Mouse (Mus musculus): Measurements from ENCODE around the gene Fgf14.
A peak's percentile ranks its signal among the peaks of the same experiment; 100 is the strongest.
"Not testable (repeated sequence)": the region's sequence is repeated elsewhere in the genome, so short reads cannot be mapped to it uniquely, and the experiment has no call there.

The Fgf14 gene

GRCm38 (mm10) chr14:124676506-124677177 is at the start of gene Fgf14:
TSS of gene Fgf14 (minus strand) at chr14:124677127.
- DNase-seq (ENCODE audit: low spot score in 2 of 2): no peak

- peak; percentile 89 to 93 for DNase-seq (ENCODE audit: low spot score in 2 of 2)
These were observed 452 bp upstream of the Fgf14 start for GRCm38 (mm10) chr14:124677379-124677778.

GRCm38 (mm10) chr14:124675654-124676505 is 1.0 kb downstream of the Fgf14 start:
- peak; percentile 61 to 64 for DNase-seq (ENCODE audit: low spot score in 2 of 2)

GRCm38 (mm10) chr14:124675142-124675653 is 1.7 kb downstream of the Fgf14 start:
- peak; percentile 42 to 49 for DNase-seq (ENCODE audit: low spot score in 2 of 2)

- peak; percentile 31 to 47 for DNase-seq (ENCODE audit: low spot score in 2 of 2)
These were observed 2.3 kb downstream of the Fgf14 start for GRCm38 (mm10) chr14:124674536-124675141.

- DNase-seq (ENCODE audit: low spot score in 2 of 2): peak; percentile 78 to 81
These were observed 7.2 kb downstream of the Fgf14 start for GRCm38 (mm10) chr14:124669739-124670138.

- no peak for DNase-seq (ENCODE audit: low spot score in 2 of 2)
These were observed 34.1 kb downstream of the Fgf14 start for GRCm38 (mm10) chr14:124642822-124643221.

GRCm38 (mm10) chr14:124634881-124635280 is 42.0 kb downstream of the Fgf14 start:
- DNase-seq (ENCODE audit: low spot score in 2 of 2): peak; percentile 36 to 38

GRCm38 (mm10) chr14:124613473-124613872 is 63.5 kb downstream of the Fgf14 start:
- DNase-seq (ENCODE audit: low spot score in 2 of 2): no peak

DNA sequence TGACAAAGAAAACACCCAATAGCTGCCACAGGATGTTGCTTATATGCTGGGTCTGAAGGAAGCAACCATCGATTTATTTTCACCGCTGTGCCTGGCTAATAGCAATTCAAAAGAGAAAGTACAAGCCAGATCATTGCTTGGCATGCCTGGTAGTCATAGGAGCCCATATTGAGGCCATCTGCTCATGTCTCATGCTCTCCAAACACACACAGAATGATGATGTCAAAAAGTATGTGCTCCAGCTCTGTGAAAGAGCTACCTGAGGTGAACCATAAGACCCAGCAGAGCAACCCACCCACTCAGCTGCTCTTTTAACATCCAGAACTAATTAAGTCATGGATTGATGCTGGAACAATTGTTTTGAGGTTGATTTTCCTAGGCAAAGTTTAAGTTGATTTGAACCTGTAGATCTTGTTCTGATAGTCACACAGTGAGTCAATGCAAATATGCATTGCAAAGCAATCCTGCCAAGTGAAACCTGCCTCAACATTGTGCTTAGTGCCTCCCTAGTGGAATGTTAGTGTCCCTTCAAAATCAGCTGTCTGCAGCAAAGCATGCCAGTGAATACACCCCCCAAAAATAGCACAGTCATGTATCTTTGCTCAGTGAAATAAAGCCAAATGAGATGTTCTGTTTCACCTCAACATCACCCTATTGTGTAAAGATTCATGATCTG is 70.8 kb downstream of the Fgf14 start:
- peak in 1 of 2 experiments; percentile 46 for DNase-seq (ENCODE audit: low spot score in 2 of 2)

DNA sequence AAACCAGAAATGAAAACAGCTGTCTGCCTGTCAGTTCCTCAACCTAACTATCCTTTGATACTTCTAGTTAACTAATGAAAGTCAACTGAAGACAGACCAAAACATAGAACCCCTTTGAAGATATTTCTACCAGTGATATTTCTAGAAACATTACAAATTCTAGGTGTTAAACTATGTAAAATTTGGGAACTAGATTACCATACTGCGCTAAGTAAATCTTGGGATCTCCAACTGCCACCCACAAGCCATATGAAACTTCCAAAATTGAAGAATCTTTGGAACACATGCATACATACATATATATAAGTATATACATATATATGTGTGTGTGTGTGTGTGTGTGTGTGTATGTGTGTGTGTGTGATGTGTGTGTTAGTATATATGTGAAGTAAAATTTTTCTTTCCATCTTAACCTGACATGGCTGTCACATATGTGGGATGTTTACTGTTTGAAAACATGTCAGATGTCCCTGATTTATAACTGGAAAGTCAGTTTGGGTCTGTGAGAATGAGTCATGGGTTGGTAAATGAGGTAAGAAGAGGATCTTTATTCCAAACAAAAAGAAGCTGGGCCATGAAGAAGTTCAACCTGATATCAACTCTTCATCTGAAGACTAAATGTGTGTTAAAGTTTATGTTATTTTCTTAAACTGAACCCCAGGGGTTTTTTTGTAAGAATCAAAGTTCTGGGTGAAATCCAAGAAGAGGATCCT is 71.7 kb downstream of the Fgf14 start:
- DNase-seq (ENCODE audit: low spot score in 2 of 2): no peak

DNA sequence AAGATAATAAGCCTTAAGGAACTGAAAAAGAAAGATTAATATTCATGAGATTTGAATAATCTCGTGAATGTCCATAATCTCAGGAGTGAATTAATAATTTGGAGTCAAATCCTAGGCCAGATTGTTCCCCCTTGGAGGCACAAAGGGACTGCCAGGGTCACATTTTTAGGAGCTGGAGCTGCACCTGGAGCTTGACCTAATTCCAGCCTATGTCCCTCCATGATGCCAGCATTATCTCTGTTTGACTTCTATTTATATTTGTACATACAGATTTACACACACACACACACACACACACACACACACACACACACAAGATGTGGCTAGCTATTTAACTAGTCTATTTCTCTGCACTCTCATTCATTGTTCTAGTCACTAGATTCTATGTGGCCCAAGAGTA is 100.4 kb downstream of the Fgf14 start:
- DNase-seq (ENCODE audit: low spot score in 2 of 2): no peak

DNA sequence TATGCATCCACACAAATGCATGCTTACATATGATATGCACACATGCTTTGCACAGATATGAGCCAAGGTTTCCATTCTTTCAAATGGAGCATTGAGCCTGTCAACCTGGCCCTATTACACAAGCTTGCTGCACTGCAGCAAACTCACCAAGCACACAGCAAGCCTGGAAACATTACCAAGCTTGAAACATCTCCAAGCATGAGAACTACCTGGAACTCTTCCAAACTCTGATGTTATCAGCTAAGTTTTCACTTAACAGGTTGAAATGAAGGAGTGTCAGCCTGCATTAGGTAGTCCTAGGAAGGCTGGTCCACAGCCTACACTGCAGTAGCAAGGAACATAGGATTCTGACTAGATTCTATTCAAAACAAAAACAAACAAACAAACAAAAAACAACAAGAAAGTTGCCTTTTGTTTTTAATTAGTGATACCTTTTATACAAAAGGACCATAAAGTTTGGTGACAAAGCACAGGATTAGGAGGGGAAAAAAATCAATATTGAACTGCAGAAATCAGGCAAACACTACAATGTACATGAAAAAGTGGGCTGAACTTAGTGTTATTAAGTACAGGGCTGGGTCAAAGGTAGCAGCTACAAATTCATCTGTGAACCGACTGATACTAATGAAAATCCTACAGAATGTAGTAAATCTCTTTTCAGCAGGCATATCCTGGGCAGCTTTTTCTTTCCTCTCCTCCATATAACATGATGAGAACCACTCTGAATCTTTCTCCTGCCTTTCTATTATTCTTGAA is 101.6 kb downstream of the Fgf14 start:
- DNase-seq (ENCODE audit: low spot score in 2 of 2): no peak

DNA sequence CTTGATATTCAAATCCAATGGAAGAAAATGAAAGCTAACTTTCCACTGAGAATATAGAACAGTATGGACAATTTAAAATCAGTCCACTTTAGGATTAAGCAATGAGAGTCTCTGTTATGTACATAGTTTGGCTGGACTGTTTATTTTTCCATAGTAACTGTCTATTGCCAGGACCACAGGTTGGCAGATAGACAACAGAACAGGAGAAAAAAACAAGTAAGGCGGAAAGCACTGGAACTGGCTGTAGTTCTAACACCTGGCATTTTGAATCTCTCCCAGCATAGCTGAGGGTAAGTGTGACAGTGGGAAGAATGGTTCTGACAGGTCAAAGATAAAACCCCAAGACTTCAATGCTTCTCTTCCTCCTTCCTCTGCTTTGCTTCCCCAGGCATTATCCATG is 110.5 kb downstream of the Fgf14 start:
- DNase-seq (ENCODE audit: low spot score in 2 of 2): no peak

DNA sequence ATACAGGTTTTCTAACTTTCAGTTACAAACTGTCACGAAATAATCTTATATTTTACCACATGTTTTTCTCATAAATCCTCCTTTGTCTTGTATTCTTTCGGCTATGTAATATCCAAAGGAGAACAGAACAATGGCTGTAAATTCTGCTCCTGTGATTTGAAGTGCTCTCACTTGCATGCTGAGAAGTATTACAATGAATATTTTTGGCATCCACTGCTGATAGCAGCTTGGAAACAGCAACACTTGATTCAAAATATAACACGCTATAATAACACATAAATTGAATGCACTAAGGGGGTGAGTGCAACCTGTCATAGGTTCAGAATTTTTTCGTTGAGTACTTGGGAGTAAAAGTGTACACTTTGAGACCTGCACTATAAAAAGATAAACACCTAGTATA is 115.4 kb downstream of the Fgf14 start:
- no peak for DNase-seq (ENCODE audit: low spot score in 2 of 2)

DNA sequence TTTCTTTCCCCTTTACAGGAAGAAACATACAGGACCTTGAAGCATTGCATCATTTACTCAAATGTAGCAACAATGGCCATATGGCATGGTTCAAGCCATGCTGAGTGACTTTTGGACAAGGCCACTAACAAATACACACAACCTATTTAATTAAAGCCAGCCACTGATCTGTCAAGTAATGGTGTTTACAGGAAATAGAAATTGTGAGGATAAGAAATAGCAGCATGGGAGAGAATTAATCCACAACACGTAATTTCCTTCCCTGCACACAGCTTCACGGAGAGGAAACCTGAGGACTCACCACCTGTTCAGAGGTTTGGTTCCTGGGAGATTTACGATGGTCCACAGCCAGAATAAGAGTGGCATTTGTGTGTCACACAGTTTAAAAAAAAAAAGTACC is 140.8 kb downstream of the Fgf14 start:
- DNase-seq (ENCODE audit: low spot score in 2 of 2): no peak

DNA sequence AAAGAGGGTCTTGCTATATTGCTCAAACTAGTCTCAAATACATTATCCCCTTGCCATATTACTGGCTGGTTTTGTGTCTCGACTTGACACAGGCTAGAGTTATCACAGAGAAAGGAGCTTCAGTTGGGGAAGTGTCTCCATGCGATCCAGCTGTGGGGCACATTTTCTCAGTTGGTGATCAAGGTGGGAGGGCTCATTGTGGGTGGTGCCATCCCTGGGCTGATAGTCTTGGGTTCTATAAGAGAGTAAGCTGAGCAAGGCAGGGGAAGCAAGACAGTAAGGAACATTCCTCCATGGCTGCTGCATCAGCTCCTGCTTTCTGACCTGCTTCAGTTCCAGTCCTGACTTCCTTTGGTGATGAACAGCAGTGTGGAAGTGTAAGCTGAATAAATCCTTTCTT is 141.6 kb downstream of the Fgf14 start:
- DNase-seq (ENCODE audit: low spot score in 2 of 2): not testable (repeated sequence)

GRCm38 (mm10) chr14:124532051-124532450 is 144.9 kb downstream of the Fgf14 start:
- DNase-seq (ENCODE audit: low spot score in 2 of 2): no peak

GRCm38 (mm10) chr14:124512009-124512408 is 164.9 kb downstream of the Fgf14 start:
- DNase-seq (ENCODE audit: low spot score in 2 of 2): no peak

DNA sequence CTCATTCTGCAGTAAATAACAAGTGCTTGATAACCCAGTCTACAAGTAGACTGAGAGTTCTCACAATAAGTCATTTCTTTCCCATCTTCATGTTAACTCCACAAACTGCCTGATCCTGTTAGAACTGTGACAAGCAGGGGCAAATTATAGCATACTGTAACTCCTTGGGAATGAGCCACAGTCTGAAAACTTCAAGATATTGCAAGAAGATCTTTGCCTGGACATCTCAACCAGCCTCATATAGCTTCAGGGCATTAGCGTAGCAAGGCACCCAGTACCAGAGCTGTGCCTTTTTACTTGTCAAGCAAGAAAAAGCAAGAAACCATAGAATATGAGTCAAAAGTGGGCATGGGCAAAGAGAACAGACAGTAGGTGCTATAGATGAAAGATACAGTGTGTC is 188.0 kb downstream of the Fgf14 start:
- no peak for DNase-seq (ENCODE audit: low spot score in 2 of 2)
